Mouse (Mus musculus) fibroblast of lung, adult 2 months (primary cell): ENCODE measurements at regions not wholly inside any gene's neighbourhood (a gene's known extent, or its start where the extent isn't known, plus 50 kb on each side); places are given as distances from the start of the nearest gene placed in this dataset.

Experiments
- DNase-seq: peaks from one replicate; pipeline ENCODE4 v3.0.0-alpha.2; 2011; ENCODE audit warnings: low read depth

- DNase-seq = peak; percentile 3
Measured at GRCm38 (mm10) chr14:111149653-111150052, 394.7 kb upstream of the Slitrk6 start.

GRCm38 (mm10) chr14:111116600-111116999, 361.7 kb upstream of the Slitrk6 start:
- no peak for DNase-seq

- DNase-seq = no peak
Measured at GRCm38 (mm10) chr14:111103579-111103978, 348.6 kb upstream of the Slitrk6 start.

- DNase-seq = no peak
Measured at GRCm38 (mm10) chr14:111100257-111100656, 345.3 kb upstream of the Slitrk6 start.

GRCm38 (mm10) chr14:111096229-111096628, 341.3 kb upstream of the Slitrk6 start:
- DNase-seq = no peak

GRCm38 (mm10) chr14:111074517-111074916, 319.6 kb upstream of the Slitrk6 start:
- DNase-seq = no peak

GRCm38 (mm10) chr14:111073529-111073928, 318.6 kb upstream of the Slitrk6 start:
- DNase-seq = no peak
